ENCODE assay signal across 16 mouse cellular contexts in genomic region chr6:99715913-99716312, GRCm38 (mm10). TPM values are rescaled to one million over a fixed set of nuclear protein-coding genes. Genes with fewer than 3 reads are reported as not detected.
"Had no signal": no experiment of that assay in that cellular context is flagged by ENCODE, and none has a peak within 500 bp of the region (broad histone marks: within the 10 kb centered on the region; RNA-seq: fewer than 3 reads in every experiment).

No protein-coding gene starts in this region.

- ATAC-seq: liver, postnatal 0 days had no signal

- H3K4me3 ChIP-seq: limb, embryonic 12.5 days; liver, embryonic 13.5 days; lung, embryonic 15.5 days; megakaryocyte, embryonic 14.5 days; midbrain, embryonic 12.5 days; neural tube, embryonic 12.5 days had no signal

- H3K9me3 ChIP-seq: limb, embryonic 12.5 days; liver, embryonic 13.5 days; lung, embryonic 15.5 days; megakaryocyte, embryonic 14.5 days; midbrain, embryonic 12.5 days; neural tube, embryonic 12.5 days had no signal

- H3K4me2 ChIP-seq: limb, embryonic 12.5 days; liver, embryonic 13.5 days; lung, embryonic 15.5 days; midbrain, embryonic 12.5 days; neural tube, embryonic 12.5 days had no signal

- H3K27me3 ChIP-seq: lung, embryonic 15.5 days; neural tube, embryonic 12.5 days had no signal

- H3K36me3 ChIP-seq: limb, embryonic 12.5 days; liver, embryonic 13.5 days; lung, embryonic 15.5 days; midbrain, embryonic 12.5 days; neural tube, embryonic 12.5 days had no signal

- H3K4me1 ChIP-seq: limb, embryonic 12.5 days; liver, embryonic 13.5 days; lung, embryonic 15.5 days; midbrain, embryonic 12.5 days; neural tube, embryonic 12.5 days had no signal

- H3K9ac ChIP-seq: limb, embryonic 12.5 days; liver, embryonic 13.5 days; liver, postnatal 0 days; lung, embryonic 15.5 days; midbrain, embryonic 12.5 days; neural tube, embryonic 12.5 days had no signal

- DNase-seq: kidney, adult 11 months; kidney, postnatal 14 days; liver; liver, embryonic 13.5 days; liver, postnatal 0 days; lung, postnatal 36 days; thymus, postnatal 36 days had no signal

- H3K27ac ChIP-seq: limb, embryonic 12.5 days; liver, embryonic 13.5 days; lung, embryonic 15.5 days; midbrain, embryonic 12.5 days; neural tube, embryonic 12.5 days had no signal

RNA-seq across cellular contexts. Expression of gene Prok2, which starts 10.3 kb away (rescaled TPM):
- total RNA-seq: monocyte, adult 5-6 weeks had no signal
- polyA plus RNA-seq: kidney, embryonic 14.5 days; liver, embryonic 13.5 days; midbrain, embryonic 12.5 days; neural tube, embryonic 12.5 days; stomach, embryonic 14.5 days had no signal

RNA-seq across cellular contexts. Expression of gene Gpr27, which starts 23.4 kb away (rescaled TPM):
- total RNA-seq: monocyte, adult 5-6 weeks; neutrophil, adult 5-6 weeks had no signal
